Mouse (Mus musculus) naive thymus-derived CD4-positive, alpha-beta T cell, adult 2 months (primary cell): ENCODE data around the gene Lrrc59.

Experiments used
- DNase-seq: peaks from one replicate; pipeline ENCODE4 v3.0.0-alpha.2; 2011; ENCODE audit warnings: low read depth

Gene Lrrc59

GRCm38 (mm10) chr11:94629199-94629883, at the start of gene Lrrc59:
Lrrc59 (plus strand) TSS chr11:94629767.
- peak; percentile 95 for DNase-seq

DNA sequence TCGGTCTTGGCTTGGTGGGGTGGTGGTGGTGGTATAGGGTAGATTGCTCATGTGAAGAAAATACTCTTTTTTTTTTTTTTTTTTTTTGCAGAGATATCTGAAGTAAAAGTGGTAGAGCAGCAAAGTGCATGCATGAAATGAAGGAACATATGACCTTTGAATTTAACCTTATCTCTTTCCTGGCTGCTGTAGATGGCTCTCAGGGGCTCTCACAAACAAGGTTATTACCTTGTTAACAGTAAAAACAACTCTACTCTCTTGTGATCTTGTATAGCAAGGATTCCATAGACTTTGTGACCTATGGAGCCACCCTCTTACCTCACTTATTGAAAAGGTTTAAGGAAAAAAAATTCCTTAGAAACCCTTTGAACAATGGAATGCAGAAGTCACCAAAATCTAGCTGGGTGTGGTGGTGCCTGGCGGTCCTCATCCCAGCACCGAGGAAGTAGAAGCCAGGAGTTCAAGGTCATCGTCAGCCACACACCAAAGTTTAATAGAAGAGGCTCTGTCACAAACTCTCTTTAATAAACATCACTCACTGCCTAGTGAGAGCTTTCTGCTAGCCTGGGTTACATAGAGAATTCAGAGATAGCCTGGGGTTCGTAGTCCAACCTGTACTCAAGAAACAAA, 49.3 kb upstream of the Lrrc59 start:
- no peak for DNase-seq

DNA sequence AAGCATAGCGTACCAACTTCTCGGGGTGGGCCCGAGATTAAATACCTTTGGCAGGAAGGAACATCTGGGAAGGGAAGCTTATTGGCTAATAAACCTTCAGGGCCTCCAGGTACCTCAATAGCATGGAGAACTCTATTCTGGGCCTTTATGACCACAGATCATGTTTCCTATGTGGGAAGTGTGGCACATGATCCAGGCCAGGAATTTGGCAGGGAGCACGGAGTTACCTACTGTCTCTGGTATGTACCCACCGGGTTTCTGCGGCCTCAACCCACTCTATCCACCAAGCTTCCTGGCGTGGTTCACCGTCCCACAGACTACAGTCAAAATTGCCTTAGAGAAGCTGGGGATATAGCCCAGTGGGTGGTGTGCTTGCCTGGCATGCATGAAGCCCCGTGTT, 44.5 kb upstream of the Lrrc59 start:
- DNase-seq, result no peak

DNA sequence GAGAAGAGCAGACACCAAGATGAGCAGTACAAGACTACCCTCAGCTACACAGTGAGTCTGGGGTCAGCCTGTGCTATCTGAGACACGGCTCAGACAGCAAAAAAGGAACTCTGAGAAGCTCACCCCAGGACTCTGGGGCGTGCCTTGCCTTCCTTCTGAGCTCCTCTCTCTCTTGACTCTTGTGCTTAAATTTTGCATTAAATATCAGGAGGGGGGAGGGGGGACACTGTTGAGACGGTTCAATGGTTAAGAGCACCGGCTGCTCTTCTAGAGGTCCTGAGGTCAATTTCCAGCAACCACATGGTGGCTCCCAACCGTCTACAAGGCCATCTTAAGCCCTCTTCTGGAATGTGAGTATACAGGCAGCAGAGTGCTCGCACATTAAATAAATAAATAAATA, 42.1 kb upstream of the Lrrc59 start:
- no peak for DNase-seq

DNA sequence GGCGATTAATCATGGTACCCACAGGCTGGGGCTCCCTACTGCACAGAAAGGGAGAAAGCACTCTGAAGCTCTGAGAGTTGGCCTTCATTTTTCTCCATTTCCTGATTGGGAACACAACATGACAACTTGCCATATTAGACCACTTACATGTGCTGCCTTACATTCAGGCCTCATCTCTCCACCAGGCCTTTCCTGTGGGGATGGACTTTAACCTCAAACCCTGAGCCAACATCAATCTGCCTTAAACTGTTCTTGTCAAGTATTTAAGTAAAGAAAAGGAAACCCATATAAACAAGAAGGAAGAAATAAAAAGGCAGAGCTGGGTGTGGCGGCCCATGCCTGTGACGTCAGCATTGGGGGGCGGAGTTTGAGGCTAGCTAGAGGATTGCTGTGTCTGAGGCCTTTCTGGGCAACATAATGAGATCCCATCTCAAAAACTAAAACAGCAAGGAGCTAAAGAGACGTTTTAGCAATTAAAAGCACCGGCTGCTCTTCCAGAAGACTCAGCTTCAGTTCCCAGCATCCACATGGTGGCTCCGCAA, 33.2 kb upstream of the Lrrc59 start:
- DNase-seq, result peak; percentile 76

DNA sequence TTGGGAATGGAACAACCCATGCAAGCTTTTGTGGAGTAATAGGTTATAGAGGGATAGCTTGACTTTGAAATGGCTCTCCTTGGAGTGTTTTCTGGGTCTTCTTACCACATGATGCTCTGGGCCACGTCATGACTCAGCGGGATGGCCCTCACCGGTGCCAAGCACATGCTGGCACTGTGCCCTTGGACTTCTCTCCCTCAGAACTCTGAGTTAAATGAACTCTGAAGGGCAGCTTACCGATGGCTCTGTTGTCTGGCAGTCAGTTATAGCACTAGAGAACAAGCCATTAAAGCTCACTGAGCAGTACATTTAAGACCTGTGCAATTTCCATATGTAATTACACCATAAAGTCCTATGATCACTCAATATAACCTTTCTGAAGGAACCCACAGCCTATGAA, 32.2 kb upstream of the Lrrc59 start:
- no peak for DNase-seq

GRCm38 (mm10) chr11:94598437-94599120, 31.0 kb upstream of the Lrrc59 start:
- DNase-seq, result no peak

- DNase-seq, result no peak
Observed at GRCm38 (mm10) chr11:94600447-94600846, 29.1 kb upstream of the Lrrc59 start.

- DNase-seq, result peak; percentile 70
Observed at GRCm38 (mm10) chr11:94601321-94602281, 28.0 kb upstream of the Lrrc59 start, which contains the start of gene Acsf2. Acsf2 (minus strand) TSS chr11:94601871.

DNA sequence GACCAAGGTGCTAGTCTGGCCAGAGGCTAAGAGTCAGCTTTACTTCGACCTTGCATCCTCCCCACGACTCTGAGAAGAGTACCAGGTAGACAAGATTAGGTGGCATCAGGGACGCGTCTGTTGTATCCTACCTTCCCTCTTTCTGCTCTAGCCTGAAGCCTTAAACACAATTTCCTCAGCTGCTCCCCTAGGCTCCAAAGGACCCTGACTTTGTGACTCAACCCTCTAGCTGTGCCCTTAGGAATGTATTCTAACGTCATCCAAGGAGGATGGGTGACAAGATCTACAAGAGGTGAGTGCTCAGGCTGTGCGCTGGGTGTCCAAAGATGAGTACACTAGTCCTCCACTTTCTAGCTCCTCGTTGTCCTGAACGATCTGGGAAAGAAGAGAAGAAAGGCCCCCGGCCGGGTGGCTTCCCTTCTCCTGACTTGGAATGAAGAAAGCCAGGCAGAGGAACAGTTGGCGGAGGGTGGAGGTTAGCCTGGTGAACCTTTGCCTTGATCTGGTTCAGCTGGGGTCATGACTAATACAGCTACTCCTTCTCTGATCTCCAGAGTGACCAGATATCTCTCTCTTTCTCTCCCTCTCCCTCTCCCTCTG, 27.1 kb upstream of the Lrrc59 start:
- no peak for DNase-seq

GRCm38 (mm10) chr11:94610744-94611740, 18.5 kb upstream of the Lrrc59 start:
- no peak for DNase-seq

- DNase-seq, result no peak
Observed at GRCm38 (mm10) chr11:94614603-94615002, 15.0 kb upstream of the Lrrc59 start.

GRCm38 (mm10) chr11:94615494-94615893, 14.1 kb upstream of the Lrrc59 start:
- DNase-seq, result no peak

DNA sequence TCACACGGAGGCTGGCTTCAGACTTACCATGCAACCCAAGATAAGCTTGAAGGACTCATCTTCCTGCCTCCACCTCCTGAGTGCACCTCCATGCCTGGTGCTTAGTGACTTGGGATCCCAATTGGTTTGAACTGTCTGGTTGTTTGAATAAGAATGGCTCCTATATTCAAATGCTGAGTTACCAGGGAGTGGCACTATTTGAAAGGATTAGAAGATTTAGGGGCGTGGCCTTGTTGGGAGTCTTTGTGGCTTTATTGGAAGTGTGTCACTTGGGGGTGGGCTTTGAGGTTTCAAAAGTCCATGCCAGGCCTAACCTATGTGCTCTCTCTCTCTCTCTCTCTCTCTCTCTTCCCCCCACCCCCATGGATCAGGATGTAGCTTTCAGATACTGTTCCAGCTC, 11.9 kb upstream of the Lrrc59 start:
- DNase-seq, result no peak

- DNase-seq, result no peak
Observed at GRCm38 (mm10) chr11:94620766-94621457, 8.7 kb upstream of the Lrrc59 start.

- DNase-seq, result peak; percentile 55
Observed at GRCm38 (mm10) chr11:94621458-94621852, 8.1 kb upstream of the Lrrc59 start.

- no peak for DNase-seq
Observed at GRCm38 (mm10) chr11:94622162-94622561, 7.4 kb upstream of the Lrrc59 start.

DNA sequence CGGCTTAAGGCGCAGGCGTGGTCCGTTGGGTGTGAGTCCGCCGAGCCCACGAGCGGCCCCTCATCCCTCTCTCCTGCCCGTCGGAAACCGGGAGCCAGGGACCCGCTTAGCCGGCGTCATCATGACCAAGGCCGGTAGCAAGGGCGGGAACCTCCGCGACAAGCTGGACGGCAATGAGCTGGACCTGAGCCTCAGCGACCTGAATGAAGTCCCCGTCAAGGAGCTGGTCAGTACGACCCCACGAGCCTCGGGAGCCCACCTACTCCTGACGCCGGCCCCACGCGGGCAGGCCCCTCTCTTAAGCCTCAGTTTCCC, 274 bp downstream of the Lrrc59 start:
- no peak for DNase-seq

- peak; percentile 61 for DNase-seq
Observed at GRCm38 (mm10) chr11:94630199-94631011, 838 bp downstream of the Lrrc59 start.
